Mouse (Mus musculus) G1E (cell line): ENCODE measurements around the gene Mdh1.

Experiments
- CTCF ChIP-seq: IDR thresholded peaks from 2 replicates; pipeline ENCODE4 v1.5.1; 2012; ENCODE audit warnings: low read depth, low read length, inconsistent platforms, mixed read lengths
- GATA1 ChIP-seq: IDR thresholded peaks from 2 replicates; pipeline ENCODE4 v1.6.1; 2012; ENCODE audit warnings: borderline replicate concordance, low read length, inconsistent platforms, mixed read lengths
- POLR2AphosphoS5 ChIP-seq: IDR thresholded peaks from 2 replicates; pipeline ENCODE4 v1.6.1; 2012; ENCODE audit warnings: low read depth, low read length, inconsistent platforms; ENCODE audit not compliant: insufficient replicate concordance
- TAL1 ChIP-seq: conservative IDR thresholded peaks from 2 replicates; pipeline ENCODE4 v1.6.1; 2012; ENCODE audit warnings: low read depth, low read length, inconsistent platforms, mixed read lengths

DNA sequence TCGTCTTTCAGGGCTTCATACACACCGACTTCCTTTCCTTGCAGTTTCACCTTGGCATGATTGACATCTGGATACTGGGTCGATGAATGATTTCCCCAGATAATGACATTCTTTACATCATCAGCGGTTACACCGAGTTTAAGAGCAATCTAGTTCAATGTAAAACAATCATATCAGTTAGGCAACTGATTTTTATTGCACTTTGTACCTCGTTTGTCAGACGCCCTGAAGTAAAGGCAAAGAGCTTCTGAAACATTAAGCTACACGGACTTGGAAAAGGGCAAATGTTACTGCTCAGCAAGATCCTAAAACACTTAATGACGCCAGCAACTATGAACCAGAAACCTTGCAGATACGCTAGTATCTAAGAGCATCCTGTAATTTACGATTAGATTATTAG is 12.4 kb downstream of the Mdh1 start:
- TF ChIP-seq CTCF (no peak), TAL1 (no peak), POLR2AphosphoS5 (no peak), GATA1 (no peak)
